Mouse (Mus musculus): ENCODE measurements around the gene Hs3st1. TPM values are rescaled to one million over a fixed set of nuclear protein-coding genes. Genes with fewer than 3 reads are reported as not detected.

The Hs3st1 gene
- polyA plus RNA-seq, 1 experiment = 2.7 TPM

GRCm38 (mm10) chr5:39633206-39633605 is 122.1 kb downstream of the Hs3st1 start:
- H3K27ac ChIP-seq (ENCODE audit: insufficient read depth, low read length) = no peak overlapping the region
- no peak overlapping the region for H3K4me3 ChIP-seq (ENCODE audit: insufficient read depth, low read length)
- TF ChIP-seq CTCF (IDR thresholded peaks at IDR 0.05; ENCODE audit: borderline replicate concordance, insufficient read depth, low read length) = no peak
- no peak for TF ChIP-seq POLR2A (IDR thresholded peaks at IDR 0.05; ENCODE audit: low read depth, low read length)
- peaks cover 3% of the 10 kb centered on the region; the same call in 1 of the 2 replicates for H3K4me1 ChIP-seq (ENCODE audit: control insufficient read depth, insufficient read depth, low read length)

- TF ChIP-seq CTCF (IDR thresholded peaks at IDR 0.05; ENCODE audit: borderline replicate concordance, insufficient read depth, low read length) = no peak
- no peak for TF ChIP-seq POLR2A (IDR thresholded peaks at IDR 0.05; ENCODE audit: low read depth, low read length)
- no peak overlapping the region for H3K27ac ChIP-seq (ENCODE audit: insufficient read depth, low read length)
Observed at GRCm38 (mm10) chr5:39630841-39631240, 124.4 kb downstream of the Hs3st1 start.

DNA sequence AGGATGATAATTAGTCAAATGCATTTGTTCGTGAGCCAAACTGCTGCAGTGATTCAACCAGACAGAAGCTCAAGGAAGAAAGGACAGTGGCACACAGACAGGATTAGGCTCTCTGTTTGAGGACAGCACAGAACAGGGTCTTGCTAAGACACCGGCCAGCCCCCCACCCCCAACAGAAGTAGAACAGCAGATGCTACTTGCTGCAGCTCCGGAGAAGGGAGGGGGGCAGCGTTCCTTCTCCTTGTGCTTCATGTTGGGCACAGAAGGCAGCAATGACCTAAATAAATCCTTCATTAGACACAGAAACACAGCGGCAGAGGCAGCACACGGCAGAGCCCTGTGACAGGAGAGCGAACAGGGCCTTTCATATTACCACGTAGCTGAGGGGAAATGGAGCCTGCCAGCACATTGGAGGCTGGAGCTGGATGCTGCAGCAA is 130.2 kb downstream of the Hs3st1 start:
- H3K4me1 ChIP-seq (ENCODE audit: control insufficient read depth, insufficient read depth, low read length) = no peaks in the 10 kb centered on the region
- no peak overlapping the region for H3K27ac ChIP-seq (ENCODE audit: insufficient read depth, low read length)
- no peak overlapping the region for H3K4me3 ChIP-seq (ENCODE audit: insufficient read depth, low read length)
- TF ChIP-seq CTCF (IDR thresholded peaks at IDR 0.05; ENCODE audit: borderline replicate concordance, insufficient read depth, low read length) (no peak), POLR2A (IDR thresholded peaks at IDR 0.05; ENCODE audit: low read depth, low read length) (no peak)

More at GRCm38 (mm10) chr5:39630841-39631240, 124.4 kb downstream of the Hs3st1 start:
- Histone ChIP-seq H3K4me3 (ENCODE audit: insufficient read depth, low read length) (no peak overlapping the region), H3K4me1 (ENCODE audit: control insufficient read depth, insufficient read depth, low read length) (no peaks in the 10 kb centered on the region)

- H3K4me3 ChIP-seq (ENCODE audit: insufficient read depth, low read length) = no peak overlapping the region
- H3K27ac ChIP-seq (ENCODE audit: insufficient read depth, low read length) = peak overlapping the region; percentile 65
- H3K4me1 ChIP-seq (ENCODE audit: control insufficient read depth, insufficient read depth, low read length) = no peaks in the 10 kb centered on the region
- no peak for TF ChIP-seq POLR2A (IDR thresholded peaks at IDR 0.05; ENCODE audit: low read depth, low read length)
- TF ChIP-seq CTCF (IDR thresholded peaks at IDR 0.05; ENCODE audit: borderline replicate concordance, insufficient read depth, low read length) = no peak
Observed at GRCm38 (mm10) chr5:39624218-39624590, 131.1 kb downstream of the Hs3st1 start.

DNA sequence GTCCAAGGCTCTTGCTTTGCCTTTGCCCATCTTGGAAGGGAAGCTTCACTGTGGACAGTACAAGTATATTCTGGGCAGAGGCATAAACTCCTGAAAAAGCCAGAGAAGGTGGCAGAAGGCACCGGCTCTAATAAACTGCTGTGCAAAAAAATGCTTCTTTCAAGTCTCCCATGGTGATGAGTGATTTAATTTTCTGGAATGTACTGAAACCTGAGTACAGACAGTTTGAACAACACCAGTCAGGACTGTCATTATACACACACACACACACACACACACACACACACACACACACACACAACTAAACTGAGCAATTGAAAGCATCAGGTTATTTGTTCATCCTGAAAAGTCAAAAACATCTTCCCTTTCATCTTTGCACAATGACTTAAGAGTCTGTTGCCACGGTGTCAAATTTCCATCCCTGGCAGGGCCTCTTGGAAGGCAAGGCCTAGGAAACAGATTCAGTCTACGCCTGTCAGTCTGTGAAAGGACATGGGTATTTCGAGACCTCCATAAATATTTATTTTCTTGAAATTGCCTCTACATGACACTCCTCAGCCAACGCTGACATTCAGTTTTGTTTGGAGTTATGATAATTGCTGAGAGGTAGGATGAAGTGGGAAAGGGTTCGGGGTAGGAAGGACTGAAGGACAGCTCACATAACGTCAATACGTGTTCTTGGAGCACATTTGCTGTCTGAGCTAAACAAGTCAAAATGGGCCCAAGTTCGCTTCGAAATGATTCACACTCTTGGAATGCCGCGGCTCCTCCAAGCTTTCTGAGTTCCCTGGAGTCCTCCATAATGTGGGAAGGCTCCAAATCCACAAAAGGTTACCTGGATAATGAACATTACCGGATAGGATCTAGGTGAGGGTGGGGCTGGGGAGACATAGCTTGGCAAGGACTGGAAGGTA is 131.7 kb downstream of the Hs3st1 start:
- H3K27ac ChIP-seq (ENCODE audit: insufficient read depth, low read length) = peak overlapping the region; percentile 65; the same call in 1 of the 2 replicates
- H3K4me1 ChIP-seq (ENCODE audit: control insufficient read depth, insufficient read depth, low read length) = no peaks in the 10 kb centered on the region
- H3K4me3 ChIP-seq (ENCODE audit: insufficient read depth, low read length) = no peak overlapping the region
- TF ChIP-seq CTCF (IDR thresholded peaks at IDR 0.05; ENCODE audit: borderline replicate concordance, insufficient read depth, low read length) = no peak
- TF ChIP-seq POLR2A (IDR thresholded peaks at IDR 0.05; ENCODE audit: low read depth, low read length) = no peak

- Histone ChIP-seq H3K27ac (ENCODE audit: insufficient read depth, low read length) (no peak overlapping the region), H3K4me3 (ENCODE audit: insufficient read depth, low read length) (no peak overlapping the region), H3K4me1 (ENCODE audit: control insufficient read depth, insufficient read depth, low read length) (no peaks in the 10 kb centered on the region)
- no peak for TF ChIP-seq POLR2A (IDR thresholded peaks at IDR 0.05; ENCODE audit: low read depth, low read length)
- no peak for TF ChIP-seq CTCF (IDR thresholded peaks at IDR 0.05; ENCODE audit: borderline replicate concordance, insufficient read depth, low read length)
Observed at GRCm38 (mm10) chr5:39620206-39620866, 134.9 kb downstream of the Hs3st1 start.

GRCm38 (mm10) chr5:39617354-39617977 is 137.8 kb downstream of the Hs3st1 start:
- Histone ChIP-seq H3K4me3 (ENCODE audit: insufficient read depth, low read length) (no peak overlapping the region), H3K4me1 (ENCODE audit: control insufficient read depth, insufficient read depth, low read length) (no peaks in the 10 kb centered on the region), H3K27ac (ENCODE audit: insufficient read depth, low read length) (no peak overlapping the region)
- TF ChIP-seq POLR2A (IDR thresholded peaks at IDR 0.05; ENCODE audit: low read depth, low read length) (no peak), CTCF (IDR thresholded peaks at IDR 0.05; ENCODE audit: borderline replicate concordance, insufficient read depth, low read length) (no peak)

GRCm38 (mm10) chr5:39615202-39615601 is 140.1 kb downstream of the Hs3st1 start:
- no peak overlapping the region for H3K27ac ChIP-seq (ENCODE audit: insufficient read depth, low read length)
- H3K4me3 ChIP-seq (ENCODE audit: insufficient read depth, low read length) = no peak overlapping the region
- TF ChIP-seq POLR2A (IDR thresholded peaks at IDR 0.05; ENCODE audit: low read depth, low read length) = no peak
- TF ChIP-seq CTCF (IDR thresholded peaks at IDR 0.05; ENCODE audit: borderline replicate concordance, insufficient read depth, low read length) = no peak
- peaks cover 5% of the 10 kb centered on the region; the same call in 1 of the 2 replicates for H3K4me1 ChIP-seq (ENCODE audit: control insufficient read depth, insufficient read depth, low read length)

- Histone ChIP-seq H3K27ac (ENCODE audit: insufficient read depth, low read length) (no peak overlapping the region), H3K4me3 (ENCODE audit: insufficient read depth, low read length) (no peak overlapping the region), H3K4me1 (ENCODE audit: control insufficient read depth, insufficient read depth, low read length) (peaks cover 5% of the 10 kb centered on the region; the same call in 1 of the 2 replicates)
- TF ChIP-seq POLR2A (IDR thresholded peaks at IDR 0.05; ENCODE audit: low read depth, low read length) (no peak), CTCF (IDR thresholded peaks at IDR 0.05; ENCODE audit: borderline replicate concordance, insufficient read depth, low read length) (no peak)
Observed at GRCm38 (mm10) chr5:39613534-39613933, 141.7 kb downstream of the Hs3st1 start.
